Mouse (Mus musculus) heart, postnatal 10 days (tissue): ENCODE results near the gene Thoc3. TPM values are rescaled to one million over a fixed set of nuclear protein-coding genes. Genes with fewer than 3 reads are reported as not detected.

Source experiments
- DNase-seq, 2 experiments: peaks; one replicate each; pipeline ENCODE4 v3.0.0; 2021
- intact Hi-C: fragments of 180-260 bp; cut with DNase I; formaldehyde crosslinking; loops from one replicate; pipeline ENCODE4 v1.15.1; 2025
- total RNA-seq, 2 experiments: library from RNA; stranded (reverse); gene quantifications; 2 replicates each; pipeline ENCODE4 v1.2.3; 2021

Thoc3 gene
- total RNA-seq, 2 experiments from 2014 or later: 33.3 to 34.0 TPM

DNA sequence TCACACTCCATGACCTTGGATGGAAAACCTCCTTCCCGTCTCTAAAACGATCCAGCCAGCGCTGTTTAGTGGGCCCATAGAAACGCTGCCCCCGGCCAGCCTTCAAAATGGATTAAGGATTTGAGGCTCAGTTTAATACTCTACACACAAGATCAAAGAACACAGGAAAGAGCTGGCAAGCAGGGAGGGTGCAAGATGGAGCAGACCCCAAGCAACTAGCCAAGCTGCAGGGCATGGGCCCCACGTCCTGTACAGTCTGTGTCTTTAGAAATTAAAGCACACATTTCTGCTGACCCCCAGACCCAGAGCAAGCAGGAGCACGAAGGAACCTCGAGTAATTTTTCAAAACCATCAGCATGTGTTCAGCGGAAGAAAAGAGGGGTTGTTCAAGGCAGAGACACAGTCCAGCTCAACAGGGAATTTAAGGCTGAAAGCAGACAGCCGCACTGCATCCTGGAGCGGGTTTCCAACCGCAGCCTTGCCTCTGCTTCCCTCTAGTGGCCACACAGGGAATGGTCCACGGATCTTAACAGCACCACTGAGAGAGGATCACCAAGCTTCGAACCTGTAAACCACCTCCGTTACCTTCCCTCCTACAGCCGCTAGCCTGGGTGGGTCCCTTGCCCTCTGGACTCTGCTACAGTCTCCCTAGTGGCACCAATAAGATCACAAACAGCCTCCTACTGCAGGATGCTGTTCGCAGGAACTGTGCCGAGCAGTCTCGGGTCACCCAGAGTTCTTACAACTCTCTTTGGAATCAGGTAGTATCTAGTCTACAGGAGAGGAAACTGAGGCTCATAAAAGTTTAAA is 21.8 kb downstream of the Thoc3 start:
- DNase-seq: peak; percentile 87 to 89
- intact Hi-C loops: loop anchor here (1.0 to 2.0 kb wide), 3 partner anchors 74 to 332 kb away; no protein-coding TSS in a partner anchor

DNA sequence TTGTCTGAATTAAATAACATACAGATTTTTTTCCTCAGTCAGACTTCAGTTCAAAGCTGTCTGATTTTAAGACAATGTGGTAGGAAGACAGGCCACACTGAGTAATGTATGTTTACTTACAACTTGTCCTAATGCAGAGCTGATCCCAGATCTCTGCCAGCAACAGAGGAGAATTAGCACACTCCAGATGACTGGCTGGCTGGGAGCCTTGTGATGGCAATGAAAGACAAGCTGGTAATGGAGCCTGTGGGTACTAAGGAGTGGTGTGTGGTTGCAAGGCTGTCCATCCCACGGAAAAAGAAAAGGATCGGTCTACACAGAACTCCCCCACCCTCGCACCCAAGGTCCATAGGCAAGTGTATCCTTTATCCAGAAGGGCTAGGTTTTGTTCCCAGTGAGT is 25.0 kb downstream of the Thoc3 start:
- intact Hi-C loops: no loop called here
- DNase-seq: no peak

DNA sequence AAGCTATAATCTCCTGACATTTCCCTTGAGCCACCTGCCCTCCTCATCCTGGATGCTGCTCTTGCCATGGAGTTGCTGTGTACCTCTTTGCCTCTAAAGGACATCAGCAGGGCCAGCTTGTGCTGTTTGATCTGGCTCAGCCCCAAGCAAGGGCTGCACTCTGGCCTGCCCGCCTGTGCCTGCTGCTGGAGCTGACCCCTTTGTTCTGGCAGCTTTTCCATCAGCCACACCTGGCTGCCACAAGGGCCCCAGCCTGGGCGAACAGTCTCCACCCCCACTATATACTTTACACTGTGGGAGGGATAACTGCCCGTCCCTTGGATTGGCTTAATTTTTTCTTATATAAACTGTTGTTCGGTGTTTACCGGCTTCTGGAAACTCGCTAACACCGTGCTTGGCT is 28.7 kb downstream of the Thoc3 start:
- intact Hi-C loops: no loop called here
- no peak for DNase-seq

DNA sequence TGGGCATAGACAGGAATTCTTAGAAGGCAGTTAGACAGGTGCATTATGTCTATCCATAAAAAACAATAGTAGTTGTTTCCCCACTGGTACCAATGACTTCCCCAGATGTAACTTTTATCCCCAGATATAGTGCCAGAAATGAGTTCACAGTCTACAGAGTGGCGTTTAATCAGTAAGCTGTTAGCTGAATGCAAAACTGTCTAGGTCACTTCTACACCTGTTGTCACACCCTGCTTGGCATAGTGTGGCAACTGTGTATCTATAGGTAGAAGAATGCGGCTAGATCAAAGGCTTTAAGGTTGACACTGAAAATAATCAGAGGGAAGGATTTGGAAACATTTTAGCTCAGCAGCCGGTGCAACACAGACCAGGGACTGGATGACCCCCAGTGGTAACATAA is 29.8 kb downstream of the Thoc3 start:
- intact Hi-C loops: no loop called here
- no peak for DNase-seq

DNA sequence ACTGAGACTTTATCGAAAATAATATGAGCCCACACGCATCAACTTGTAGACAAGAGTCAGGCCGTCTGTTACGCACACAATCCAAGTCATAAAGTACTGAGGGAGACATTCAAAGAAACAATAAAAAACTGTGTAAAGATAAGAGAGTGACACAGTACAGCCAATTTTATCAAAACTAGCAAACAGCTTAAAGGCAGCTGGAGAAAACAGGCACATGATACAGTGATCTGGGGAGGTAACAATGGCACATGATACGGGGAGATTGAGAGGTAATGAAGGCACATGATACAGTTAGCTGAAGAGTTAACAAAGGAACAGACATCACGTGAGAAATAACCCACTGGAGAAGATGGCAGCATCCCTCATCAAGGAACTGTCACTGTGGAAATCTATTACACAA is 31.6 kb downstream of the Thoc3 start:
- no peak for DNase-seq
- intact Hi-C loops: no loop called here

DNA sequence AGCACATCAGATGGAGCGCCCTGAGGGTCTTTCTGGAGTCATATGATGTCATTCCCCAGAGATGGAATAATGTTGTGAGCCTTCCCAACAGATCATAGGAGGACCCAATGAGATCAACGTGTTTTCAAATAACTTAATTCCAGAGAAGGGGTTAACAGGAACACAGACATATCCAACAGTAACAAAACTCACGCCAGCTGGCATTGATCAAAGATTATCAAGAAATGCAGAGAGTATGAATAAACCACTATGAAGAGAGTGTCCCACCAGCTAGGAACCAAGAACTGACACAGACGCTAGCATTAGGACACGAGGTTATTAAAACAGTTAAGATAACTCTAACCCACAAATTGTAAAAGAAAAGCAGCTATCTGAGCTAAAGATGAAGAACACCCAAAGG is 32.0 kb downstream of the Thoc3 start:
- peak; percentile 46 to 65 for DNase-seq
- intact Hi-C loops: no loop called here

DNA sequence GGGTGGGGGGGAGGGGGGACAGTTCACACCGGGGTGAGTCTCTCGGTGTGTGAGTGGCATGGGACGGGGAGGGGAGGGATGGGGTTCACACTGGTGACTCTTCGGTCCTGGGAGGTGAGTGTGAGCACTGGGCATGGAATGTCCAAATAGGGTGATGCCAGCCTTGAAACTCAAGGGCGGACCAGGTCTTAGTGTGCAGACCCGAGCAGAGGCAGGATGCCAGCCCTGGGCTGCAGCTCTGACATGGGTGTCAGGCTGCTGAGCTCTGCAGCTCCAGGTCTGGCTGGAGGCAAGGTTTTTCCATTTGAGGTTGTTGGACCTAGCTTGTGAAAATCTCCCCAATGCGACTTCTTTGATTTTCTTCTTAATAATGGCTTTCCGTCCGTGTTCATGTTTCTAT is 37.5 kb downstream of the Thoc3 start:
- DNase-seq: no peak
- intact Hi-C loops: no loop called here

DNA sequence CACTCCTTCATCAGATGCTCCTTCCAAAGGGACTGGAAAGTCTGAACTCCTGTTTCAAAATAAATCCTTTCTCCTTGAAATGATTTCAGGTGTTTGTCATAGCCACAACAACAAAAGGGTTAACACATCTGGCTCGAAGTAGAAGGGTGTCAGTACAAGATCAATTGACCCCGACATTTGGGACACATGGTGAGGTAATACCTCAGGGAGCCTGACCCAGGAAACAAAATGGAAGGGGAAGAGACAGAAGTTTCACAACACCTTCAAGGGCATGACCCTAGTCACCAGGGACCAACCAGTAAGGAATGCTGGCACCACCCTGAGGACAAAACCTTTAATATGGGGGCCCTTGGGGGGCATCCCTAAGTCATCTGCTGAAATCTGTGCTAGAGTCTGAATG is 38.6 kb downstream of the Thoc3 start:
- intact Hi-C loops: no loop called here
- no peak for DNase-seq

DNA sequence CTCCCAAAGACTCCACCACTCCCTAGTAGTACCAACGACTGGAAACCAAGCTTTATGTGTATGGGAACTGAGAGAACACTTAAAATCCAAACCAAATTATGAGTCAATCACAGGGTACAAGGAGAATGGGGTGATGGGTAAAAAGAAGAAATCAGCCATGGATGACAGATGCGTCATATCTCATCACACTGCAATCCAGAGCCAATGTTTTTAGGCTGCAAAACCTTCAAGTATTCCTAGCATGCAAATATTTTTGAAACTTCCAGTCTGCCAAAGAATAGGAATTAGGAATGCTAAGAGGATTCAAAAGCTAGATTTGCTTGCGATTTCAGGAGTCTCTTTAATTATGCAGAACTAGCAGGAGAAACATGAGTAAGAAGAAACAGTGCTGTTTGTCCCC is 39.9 kb downstream of the Thoc3 start:
- no peak for DNase-seq
- intact Hi-C loops: no loop called here

DNA sequence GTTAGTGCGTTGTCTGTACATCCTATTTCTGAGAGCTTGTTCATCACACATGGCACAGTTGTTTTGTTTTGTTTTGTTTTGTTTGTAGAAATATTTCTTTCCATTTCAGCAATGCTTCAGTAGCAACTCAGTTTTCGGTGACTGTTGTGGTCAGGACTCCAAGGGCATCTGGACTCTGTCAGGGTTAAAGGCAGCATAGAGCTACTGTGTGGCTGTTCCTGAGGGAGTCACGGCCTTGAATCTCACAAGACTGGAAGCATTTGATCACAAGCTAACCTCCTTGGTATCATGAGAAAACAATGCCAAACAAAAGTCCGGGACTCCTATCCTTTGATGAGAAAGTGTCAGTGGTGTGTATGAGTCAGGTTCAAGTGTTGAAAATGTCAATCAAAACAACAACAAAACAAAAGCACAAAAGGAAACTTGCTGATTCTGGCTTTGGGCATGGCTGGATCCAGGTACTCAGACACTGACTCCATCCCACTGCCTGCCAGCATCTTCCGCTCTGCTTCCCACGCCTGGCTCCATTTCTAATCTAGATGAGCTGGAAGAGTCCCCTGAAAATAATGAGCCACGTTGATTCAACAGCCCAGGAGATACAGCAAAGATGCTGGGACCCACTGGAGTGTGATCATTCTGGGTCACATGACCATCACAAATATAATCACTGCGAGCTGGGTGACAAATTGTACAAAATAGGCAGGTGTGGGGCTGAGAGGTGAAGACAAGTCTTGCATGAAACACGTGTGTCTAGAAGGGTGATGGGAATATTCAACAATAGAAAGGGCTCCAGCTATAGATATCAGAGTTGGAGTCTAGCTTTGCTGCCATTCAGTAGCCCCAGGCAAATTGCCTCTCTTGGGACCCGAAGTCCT is 41.6 kb downstream of the Thoc3 start:
- no peak for DNase-seq
- intact Hi-C loops: no loop called here

DNA sequence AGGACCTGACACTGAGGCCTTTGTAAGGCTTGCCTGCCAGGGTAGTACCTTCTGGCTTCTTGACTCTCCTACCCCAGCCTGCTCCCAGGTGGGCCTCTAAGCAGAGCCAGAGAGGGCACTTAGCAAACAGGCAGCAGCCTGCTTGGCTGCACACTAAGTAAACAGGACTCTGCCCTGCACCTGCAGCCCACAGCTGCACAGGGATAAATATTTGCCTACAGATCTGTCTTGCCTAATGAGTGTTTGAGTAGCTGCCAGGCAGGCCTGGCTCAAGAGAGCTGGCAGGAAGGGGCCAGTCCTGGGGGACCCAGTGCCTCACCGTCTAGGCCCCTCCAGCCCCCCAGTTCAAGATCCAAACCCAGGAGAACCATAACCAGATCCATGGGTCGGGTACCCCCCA is 43.4 kb downstream of the Thoc3 start:
- no peak for DNase-seq
- intact Hi-C loops: no loop called here

DNA sequence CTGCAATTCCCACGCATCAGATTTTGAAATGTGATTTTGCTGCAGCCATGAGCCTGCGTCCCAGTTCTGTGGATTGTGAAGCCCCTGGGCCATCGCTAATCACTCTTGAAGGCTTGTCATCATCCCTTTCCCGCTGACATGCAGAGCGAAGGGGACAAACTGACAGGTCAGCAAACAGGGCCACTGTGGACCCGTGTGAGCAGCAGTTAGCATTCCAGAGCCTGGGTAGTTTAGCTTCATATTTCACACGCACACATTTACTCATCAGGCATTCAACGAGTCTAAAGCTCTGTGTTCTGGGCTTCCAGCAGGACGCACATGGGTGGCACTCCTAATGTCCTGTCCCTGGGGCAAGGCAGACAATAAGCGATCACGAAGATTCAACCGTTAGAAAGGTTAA is 48.4 kb downstream of the Thoc3 start:
- no peak for DNase-seq
- intact Hi-C loops: no loop called here

DNA sequence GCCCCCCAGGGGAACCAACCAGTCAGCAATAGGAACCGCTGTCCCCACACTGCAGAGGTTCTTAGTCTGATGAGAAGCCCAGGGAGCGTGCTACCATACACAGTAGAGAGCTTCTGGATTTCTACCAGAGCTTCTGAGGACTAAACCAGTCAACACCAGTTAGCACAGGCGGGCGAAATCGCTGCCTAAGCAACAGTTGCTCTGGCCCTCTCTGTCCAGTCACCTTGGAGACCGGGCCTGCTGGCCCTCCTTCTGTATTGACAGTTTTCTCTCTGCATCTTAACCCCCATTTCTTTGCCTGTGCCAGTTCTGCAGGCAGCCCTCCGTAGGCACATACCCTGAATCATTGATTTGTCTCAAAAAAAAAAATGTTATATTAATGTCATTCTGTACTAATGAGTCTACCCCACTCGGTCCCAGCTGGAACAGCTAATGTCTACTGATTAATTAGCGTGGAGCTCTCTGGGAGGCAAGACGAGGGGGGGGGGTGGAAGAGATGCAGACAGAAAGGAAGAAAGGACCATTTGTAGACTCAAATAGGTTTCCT is 49.8 kb downstream of the Thoc3 start:
- intact Hi-C loops: no loop called here
- DNase-seq: no peak

DNA sequence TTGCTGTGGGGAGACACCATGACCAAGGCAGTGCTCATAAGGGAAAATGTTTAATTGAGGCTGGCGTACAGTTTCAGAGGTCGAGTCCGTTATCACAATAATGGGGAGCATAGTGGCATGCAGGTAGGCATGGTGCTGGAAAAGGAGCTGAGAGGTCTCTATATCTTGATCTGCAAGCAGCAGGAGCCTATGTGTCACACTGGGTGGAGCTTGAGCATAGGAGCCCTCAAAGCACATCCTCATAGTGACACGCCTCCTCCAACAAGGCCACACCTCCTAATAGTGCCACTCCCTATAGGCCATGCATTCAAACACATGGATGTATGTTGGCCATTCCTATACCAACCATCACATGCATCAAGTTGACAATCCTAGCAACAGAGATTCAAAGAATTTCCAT is 53.6 kb downstream of the Thoc3 start:
- no peak for DNase-seq
- intact Hi-C loops: no loop called here

DNA sequence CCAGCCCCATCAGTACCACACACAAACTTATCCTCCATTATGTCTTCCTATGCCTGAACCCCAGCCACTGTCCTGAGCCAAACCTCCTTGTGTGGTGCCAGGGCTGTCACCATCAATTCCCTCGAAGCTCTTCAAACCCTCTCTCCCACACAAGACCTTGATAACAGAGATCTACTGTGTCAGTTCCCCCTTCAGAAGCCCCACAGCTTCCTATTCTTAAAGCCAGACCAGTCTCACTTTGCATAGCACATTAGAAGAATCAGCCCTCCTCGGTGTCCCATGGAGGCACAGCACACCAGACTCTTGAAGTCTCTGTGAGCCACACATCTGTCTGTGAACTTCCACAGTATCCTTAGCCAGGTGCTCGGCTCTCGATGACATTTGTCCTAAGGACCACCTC is 55.9 kb downstream of the Thoc3 start:
- no peak for DNase-seq
- intact Hi-C loops: no loop called here

DNA sequence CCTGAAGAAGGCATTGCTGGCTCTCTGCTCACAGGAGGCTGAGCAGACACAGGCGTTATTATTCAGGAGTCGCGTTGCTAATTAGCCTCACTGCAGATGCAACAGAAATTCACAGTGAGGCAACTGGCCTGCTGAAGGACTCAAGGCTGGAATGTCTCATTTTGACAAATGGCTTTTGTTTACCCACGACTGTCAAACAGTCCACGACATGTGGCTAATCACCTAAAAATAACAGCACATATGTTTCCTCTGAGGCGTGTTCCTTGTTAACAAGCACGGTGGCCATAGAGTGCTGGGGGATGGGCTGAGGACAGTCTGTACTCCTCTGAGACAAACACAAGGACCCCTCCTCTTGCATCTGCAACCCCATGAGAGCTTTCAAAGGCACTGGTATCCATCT is 56.4 kb downstream of the Thoc3 start:
- intact Hi-C loops: no loop called here
- DNase-seq: peak; percentile 4 to 7

DNA sequence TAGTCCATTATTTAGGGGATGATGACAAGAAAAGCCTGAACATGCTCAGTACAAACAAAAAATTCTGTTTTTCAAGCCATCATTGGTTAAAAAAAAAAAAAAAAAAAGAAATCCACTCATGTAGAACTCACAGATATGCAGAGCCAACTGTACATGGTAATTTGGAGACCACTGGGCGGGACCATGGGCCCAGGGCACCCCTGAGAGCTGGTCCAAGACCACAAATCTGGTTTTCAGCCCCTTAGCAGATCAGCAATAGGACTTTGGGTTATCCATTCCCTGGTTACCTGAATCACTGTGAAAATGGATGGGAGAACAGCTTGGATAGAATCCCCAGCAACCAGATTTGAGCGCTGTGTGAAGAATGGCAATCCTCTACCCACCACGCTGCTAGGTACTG is 57.0 kb downstream of the Thoc3 start:
- intact Hi-C loops: no loop called here

More for the DNA sequence above, 57.0 kb downstream of the Thoc3 start:
- no peak for DNase-seq

Other genes starting within 250 kb of the Thoc3 start
- 1 to 10 TPM; 8.9 to 9.8 TPM for gene Cplx2, start 97.5 kb downstream of the Thoc3 start, total RNA-seq
- gene Simc1, start 34.9 kb upstream of the Thoc3 start, total RNA-seq: 1 to 10 TPM; 3.0 to 4.7 TPM
- gene 4833439L19Rik, start 96.6 kb upstream of the Thoc3 start, total RNA-seq: 100 to 1,000 TPM in 1 of 2 experiments, 10 to 100 TPM in 1; 99.0 to 105 TPM
- gene Arl10, start 106.2 kb upstream of the Thoc3 start, total RNA-seq: 10 to 100 TPM in 1 of 2 experiments, 1 to 10 TPM in 1; 9.6 to 11.3 TPM
- 10 to 100 TPM; 17.0 to 20.0 TPM for gene Nop16, start 121.2 kb upstream of the Thoc3 start, total RNA-seq
- gene Higd2a, start 121.4 kb upstream of the Thoc3 start, total RNA-seq: 100 to 1,000 TPM; 236 to 244 TPM
- 100 to 1,000 TPM in 1 of 2 experiments, 10 to 100 TPM in 1; 99.4 to 103 TPM for gene Cltb, start 142.5 kb upstream of the Thoc3 start, total RNA-seq
- 10 to 100 TPM; 30.9 to 33.1 TPM for gene Faf2, start 152.9 kb upstream of the Thoc3 start, total RNA-seq
- gene Rnf44, start 225.1 kb upstream of the Thoc3 start, total RNA-seq: 10 to 100 TPM; 61.2 to 62.2 TPM
- gene Cdhr2, start 232.6 kb upstream of the Thoc3 start, total RNA-seq: not detected